9 mouse cellular contexts compared by ENCODE assay signal in the genomic region with DNA sequence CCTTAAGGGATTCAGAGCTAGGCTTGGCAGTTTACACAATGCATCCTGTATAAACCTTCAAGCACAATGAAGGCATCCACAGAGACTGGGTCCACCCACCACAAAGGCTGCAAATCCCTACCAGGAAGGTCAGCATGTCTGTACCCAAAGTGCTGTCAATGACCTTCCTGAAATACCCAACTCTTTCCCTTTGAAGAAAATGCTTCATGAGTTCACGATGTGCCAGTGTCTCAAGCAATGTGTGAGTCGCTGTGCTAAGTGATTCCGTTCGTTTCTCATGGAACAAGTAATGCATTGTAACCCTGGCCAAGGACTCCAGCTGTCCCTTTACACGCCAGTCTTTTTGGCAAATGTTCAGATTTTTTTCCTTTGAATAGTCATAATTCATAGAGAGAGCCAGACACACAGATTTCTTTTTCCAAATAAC.
DNase-seq lines count a peak whose midpoint lies in the region; ATAC-seq and TF ChIP-seq lines count a peak whose summit lies in the region.
"Had no signal": no experiment of that assay in that cellular context is flagged by ENCODE, and none has a peak within 500 bp of the region (broad histone marks: within the 10 kb centered on the region; RNA-seq: fewer than 3 reads in every experiment).

No protein-coding gene starts in this region.

- peaks cover 12% of the 10 kb centered on the region; the same call in 1 of the 2 replicates for H3K4me1 ChIP-seq in embryonic facial prominence, embryonic 13.5 days
- H3K4me1 ChIP-seq: liver, embryonic 15.5 days had no signal

- H3K27me3 ChIP-seq in embryonic facial prominence, embryonic 13.5 days, result no peaks in the 10 kb centered on the region
- H3K27me3 ChIP-seq: liver, embryonic 15.5 days had no signal

- no peak for TF ChIP-seq CTCF in gastrocnemius, adult 2 months (IDR thresholded peaks at IDR 0.05)

- no peak for ATAC-seq in embryonic facial prominence, embryonic 13.5 days (ENCODE audit: insufficient number of reproducible peaks, insufficient read depth, low FRiP score, low TSS enrichment, low read depth)

- H3K4me3 ChIP-seq in gastrocnemius, adult 2 months, result no peak overlapping the region
- H3K4me3 ChIP-seq in embryonic facial prominence, embryonic 13.5 days, result no peak overlapping the region
- H3K4me3 ChIP-seq: liver, embryonic 15.5 days had no signal

- DNase-seq in gastrocnemius, adult 2 months, result peak; percentile 16
- no peak for DNase-seq in gastrocnemius, postnatal 36 days
- peak; percentile 83 for DNase-seq in 3T3-L1 (ENCODE audit: low read depth, low spot score)
- DNase-seq in heart, postnatal 4 days, result peak; percentile 35
- peak; percentile 49 for DNase-seq in mesoderm, embryonic 11.5 days (ENCODE audit: low read depth, low spot score)
- DNase-seq in urinary bladder, adult 18-20 months (ENCODE audit: low spot score in 2 of 2), result no peak
- DNase-seq in spleen, adult 18-20 months, result no peak

- H3K9me3 ChIP-seq in embryonic facial prominence, embryonic 13.5 days, result no peaks in the 10 kb centered on the region
- H3K9me3 ChIP-seq: liver, embryonic 15.5 days had no signal

- no peak overlapping the region for H3K9ac ChIP-seq in embryonic facial prominence, embryonic 13.5 days
- H3K9ac ChIP-seq: liver, embryonic 15.5 days had no signal

- H3K36me3 ChIP-seq in embryonic facial prominence, embryonic 13.5 days, result no peaks in the 10 kb centered on the region
- H3K36me3 ChIP-seq: liver, embryonic 15.5 days had no signal

- intact Hi-C loops in gastrocnemius, adult 2 months (cut with DNase I), result no loop called here
- intact Hi-C loops in gastrocnemius, postnatal 36 days (cut with DNase I), result no loop called here

- H3K4me2 ChIP-seq in embryonic facial prominence, embryonic 13.5 days, result no peak overlapping the region
- H3K4me2 ChIP-seq: liver, embryonic 15.5 days had no signal

- 19% methylated on average over 5 of the region's 5 CpGs for WGBS in embryonic facial prominence, embryonic 13.5 days

- H3K27ac ChIP-seq in gastrocnemius, adult 2 months, result no peak overlapping the region
- peak overlapping the region; percentile 60; the same call in 1 of the 2 replicates for H3K27ac ChIP-seq in embryonic facial prominence, embryonic 13.5 days
- H3K27ac ChIP-seq: liver, embryonic 15.5 days had no signal

Comparison
In these comparisons a context has a peak if more than half of its experiments do, and no peak if none do; other contexts are left out.
1. DNase-seq: peak in gastrocnemius, adult 2 months (single experiment), 3T3-L1 (single experiment), heart, postnatal 4 days (single experiment) and mesoderm, embryonic 11.5 days (single experiment); none in gastrocnemius, postnatal 36 days (0 of 2), urinary bladder, adult 18-20 months (0 of 2) and spleen, adult 18-20 months (0 of 2).